Mouse (Mus musculus) intestine, postnatal 0 days (tissue): ENCODE measurements around the gene Zfp661. TPM values are rescaled to one million over a fixed set of nuclear protein-coding genes. Genes with fewer than 3 reads are reported as not detected.

Experiments used
- ATAC-seq: fragments of 200-750 bp; cut with Nextera tagmentation; 2 replicates; pipeline ENCODE4 v1.8.0; 2017; ENCODE audit warnings: mild to moderate bottlenecking, moderate TSS enrichment, moderate library complexity
- H3K27ac ChIP-seq: fragments of 300-500 bp; sonication (generic); 2 replicates; pipeline ENCODE4 v1.5.1; 2014; ENCODE audit warnings: mild to moderate bottlenecking, low read depth, low read length, moderate library complexity
- H3K27me3 ChIP-seq: fragments of 300-500 bp; sonication (generic); replicated peaks from 2 replicates; pipeline ENCODE4 v1.6.1; 2014; ENCODE audit warnings: low read length, mixed read lengths; ENCODE audit not compliant: control insufficient read depth, insufficient read depth
- H3K36me3 ChIP-seq: fragments of 300-500 bp; sonication (generic); 2 replicates; pipeline ENCODE4 v1.6.1; 2014; ENCODE audit warnings: mild to moderate bottlenecking, moderate library complexity; ENCODE audit not compliant: control insufficient read depth, insufficient read depth
- H3K4me1 ChIP-seq: fragments of 300-500 bp; sonication (generic); replicated peaks from 2 replicates; pipeline ENCODE4 v1.6.1; 2014; ENCODE audit warnings: antibody characterized with exemption, low read length, mixed read lengths; ENCODE audit not compliant: control insufficient read depth, insufficient read depth
- H3K4me2 ChIP-seq: fragments of 300-500 bp; sonication (generic); replicated peaks from 2 replicates; pipeline ENCODE4 v1.6.1; 2014; ENCODE audit warnings: low read depth, mild to moderate bottlenecking, moderate library complexity
- H3K4me3 ChIP-seq: fragments of 300-500 bp; sonication (generic); 2 replicates; pipeline ENCODE4 v1.5.1; 2014; ENCODE audit warnings: low read depth, low read length
- H3K9ac ChIP-seq: fragments of 300-500 bp; sonication (generic); 2 replicates; pipeline ENCODE4 v1.6.1; 2014; ENCODE audit warnings: mild to moderate bottlenecking, low read depth, low read length
- H3K9me3 ChIP-seq: fragments of 300-500 bp; sonication (generic); 2 replicates; pipeline ENCODE4 v1.6.1; 2016; ENCODE audit warnings: mixed run types; ENCODE audit not compliant: control insufficient read depth
- CTCF ChIP-seq: sonication (generic); IDR thresholded peaks from 2 replicates; pipeline ENCODE4 v1.5.1; 2016; ENCODE audit warnings: low read depth, mild to moderate bottlenecking, control low read depth, antibody characterized with exemption, moderate library complexity
- WGBS: fragments of 180-500 bp; shearing (Covaris S2); extraction: QIAGEN DNeasy Blood & Tissue Kit; methylation state at CpG from one replicate; pipeline ENCODE4 v1.1.7; 2014; 5-methylcytosine and 5-hydroxymethylcytosine counted together
- polyA plus RNA-seq: library from polyadenylated mRNA; unstranded; fragments of >200 nt; fragmentation: Nextera tagmentation; extraction: Ambion mirVana; gene quantifications from 2 replicates; pipeline ENCODE4 v1.2.1, GENCODE M21; 2015

Gene Zfp661
- polyA plus RNA-seq, 1 experiment from 2014 or later = 1.1 TPM

DNA sequence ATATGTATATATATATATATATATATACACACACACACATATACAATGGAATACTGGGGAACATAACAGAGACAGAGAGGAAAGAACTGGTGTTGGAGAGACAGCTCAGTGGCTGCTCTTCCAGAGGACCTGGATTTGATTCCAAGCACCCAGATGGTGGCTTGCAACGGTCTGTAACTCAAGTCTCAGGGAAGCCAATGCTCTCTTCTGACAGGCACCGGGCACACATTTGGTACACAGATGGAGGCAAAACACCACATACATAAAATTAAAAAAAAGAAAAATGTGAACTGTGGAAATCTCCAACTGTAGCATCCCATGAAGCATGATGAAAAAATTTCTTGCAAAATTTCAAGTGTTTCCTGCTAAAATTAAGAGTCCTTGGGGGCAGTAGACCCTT, 37.9 kb upstream of the Zfp661 start:
- Histone ChIP-seq H3K36me3 (no peaks in the 10 kb centered on the region), H3K27me3 (no peaks in the 10 kb centered on the region), H3K9ac (no peak overlapping the region), H3K9me3 (no peaks in the 10 kb centered on the region), H3K4me3 (no peak overlapping the region), H3K4me1 (no peaks in the 10 kb centered on the region), H3K27ac (no peak overlapping the region), H3K4me2 (no peak overlapping the region)
- TF ChIP-seq CTCF = no peak
- no peak for ATAC-seq
- 89% methylated on average over 2 of the region's 2 CpGs for WGBS

GRCm38 (mm10) chr2:127622065-127622464, 35.2 kb upstream of the Zfp661 start:
- 41% methylated on average over 3 of the region's 3 CpGs for WGBS
- Histone ChIP-seq H3K4me1 (no peaks in the 10 kb centered on the region), H3K27ac (no peak overlapping the region), H3K36me3 (no peaks in the 10 kb centered on the region), H3K9me3 (no peaks in the 10 kb centered on the region), H3K4me3 (no peak overlapping the region), H3K4me2 (no peak overlapping the region), H3K27me3 (no peaks in the 10 kb centered on the region), H3K9ac (no peak overlapping the region)
- ATAC-seq = no peak
- no peak for TF ChIP-seq CTCF

DNA sequence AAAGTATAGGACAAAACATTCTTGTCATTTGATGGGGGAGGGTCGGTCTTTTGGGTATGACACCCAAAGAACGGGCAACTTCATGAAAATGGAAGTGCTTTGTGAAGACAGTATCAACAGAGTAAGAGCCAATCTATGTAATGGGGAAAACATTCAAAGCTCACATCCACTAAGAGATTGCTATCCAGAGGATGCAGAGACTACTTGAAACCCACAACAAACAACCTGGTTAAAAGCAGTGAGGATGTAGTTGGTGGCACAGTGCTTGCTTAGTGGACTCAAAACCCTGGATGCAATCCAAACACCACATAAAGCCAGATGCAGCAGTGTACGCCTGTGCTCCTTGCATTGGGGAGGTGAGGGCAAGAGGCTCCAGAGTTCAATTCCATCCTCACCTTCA, 32.4 kb upstream of the Zfp661 start:
- WGBS = 90% methylated on average over 3 of the region's 3 CpGs
- Histone ChIP-seq H3K27me3 (no peaks in the 10 kb centered on the region), H3K9me3 (no peaks in the 10 kb centered on the region), H3K4me3 (no peak overlapping the region), H3K9ac (no peak overlapping the region), H3K4me2 (no peak overlapping the region), H3K27ac (no peak overlapping the region), H3K36me3 (no peaks in the 10 kb centered on the region), H3K4me1 (no peaks in the 10 kb centered on the region)
- TF ChIP-seq CTCF = no peak
- ATAC-seq = no peak

GRCm38 (mm10) chr2:127612288-127612687, 25.4 kb upstream of the Zfp661 start:
- no peak for ATAC-seq
- Histone ChIP-seq H3K4me2 (no peak overlapping the region), H3K4me1 (no peaks in the 10 kb centered on the region), H3K9me3 (no peaks in the 10 kb centered on the region), H3K9ac (no peak overlapping the region), H3K27me3 (no peaks in the 10 kb centered on the region), H3K4me3 (no peak overlapping the region), H3K27ac (no peak overlapping the region), H3K36me3 (no peaks in the 10 kb centered on the region)
- no peak for TF ChIP-seq CTCF
- WGBS = 94% methylated on average over 4 of the region's 4 CpGs

DNA sequence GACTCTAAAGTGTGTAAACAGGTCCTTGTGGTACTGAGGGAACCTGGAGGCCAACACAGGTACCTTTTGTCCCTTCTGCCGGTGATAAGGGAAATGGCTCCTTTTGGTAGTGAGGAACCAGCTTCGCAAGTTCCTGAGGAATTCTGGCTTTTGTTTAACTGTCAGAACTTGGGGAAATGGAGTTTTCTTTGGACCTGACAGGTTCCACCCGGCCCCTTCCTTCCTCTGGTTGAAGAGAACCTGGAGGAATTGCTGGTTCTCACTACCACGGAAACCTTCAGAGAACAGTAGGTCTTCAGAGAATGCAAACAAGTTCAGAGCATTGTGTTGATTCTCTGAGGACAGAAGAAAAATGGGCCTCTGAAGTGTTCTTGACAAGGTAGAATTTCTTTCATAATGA, 24.5 kb upstream of the Zfp661 start:
- no peak overlapping the region for H3K4me2 ChIP-seq
- WGBS = 47% methylated on average over 4 of the region's 4 CpGs
- H3K36me3 ChIP-seq = no peaks in the 10 kb centered on the region
- no peak overlapping the region for H3K9ac ChIP-seq
- ATAC-seq = no peak
- H3K9me3 ChIP-seq = no peaks in the 10 kb centered on the region
- no peak overlapping the region for H3K4me3 ChIP-seq
- TF ChIP-seq CTCF = no peak
- H3K27me3 ChIP-seq = no peaks in the 10 kb centered on the region
- no peak overlapping the region for H3K27ac ChIP-seq
- H3K4me1 ChIP-seq = no peaks in the 10 kb centered on the region

- Histone ChIP-seq H3K27ac (no peak overlapping the region), H3K4me3 (no peak overlapping the region), H3K9me3 (no peaks in the 10 kb centered on the region), H3K36me3 (peaks cover 19% of the 10 kb centered on the region), H3K27me3 (no peaks in the 10 kb centered on the region), H3K4me2 (no peak overlapping the region), H3K4me1 (no peaks in the 10 kb centered on the region), H3K9ac (no peak overlapping the region)
- no peak for ATAC-seq
- WGBS = 16% methylated on average over 5 of the region's 5 CpGs
- no peak for TF ChIP-seq CTCF
These were observed 22.1 kb upstream of the Zfp661 start for GRCm38 (mm10) chr2:127608986-127609385.

- H3K9ac ChIP-seq = no peak overlapping the region
These were observed 21.3 kb upstream of the Zfp661 start for GRCm38 (mm10) chr2:127608234-127608633.

More at GRCm38 (mm10) chr2:127608234-127608633, 21.3 kb upstream of the Zfp661 start:
- no peaks in the 10 kb centered on the region for H3K9me3 ChIP-seq
- H3K27ac ChIP-seq = no peak overlapping the region
- no peak for ATAC-seq
- no peaks in the 10 kb centered on the region for H3K4me1 ChIP-seq
- peak; percentile 70 for TF ChIP-seq CTCF
- peaks cover 25% of the 10 kb centered on the region for H3K36me3 ChIP-seq
- H3K4me3 ChIP-seq = no peak overlapping the region
- no peaks in the 10 kb centered on the region for H3K27me3 ChIP-seq
- 56% methylated on average over 3 of the region's 3 CpGs for WGBS
- no peak overlapping the region for H3K4me2 ChIP-seq
